In genomic region chr9:31031414-31031843, GRCm38 (mm10) we compare ENCODE assay signal across 9 mouse cellular contexts. TPM values are rescaled to one million over a fixed set of nuclear protein-coding genes. Genes with fewer than 3 reads are reported as not detected.
DNase-seq lines count a peak whose midpoint lies in the region; ATAC-seq and TF ChIP-seq lines count a peak whose summit lies in the region.
"Had no signal": no experiment of that assay in that cellular context is flagged by ENCODE, and none has a peak within 500 bp of the region (broad histone marks: within the 10 kb centered on the region; RNA-seq: fewer than 3 reads in every experiment).

No protein-coding gene starts in this region.

- H3K27ac ChIP-seq in left cerebral cortex, adult 2 months: peak overlapping the region; percentile 98
- no peak overlapping the region for H3K27ac ChIP-seq in embryonic facial prominence, embryonic 11.5 days (replicated peaks; ENCODE audit: low read depth, low read length)
- H3K27ac ChIP-seq in intestine, embryonic 15.5 days: peak overlapping the region; percentile 98; the same call in 1 of the 2 replicates
- no peak overlapping the region; the same call in 1 of the 2 replicates for H3K27ac ChIP-seq in neural tube, embryonic 13.5 days (replicated peaks)

- no peaks in the 10 kb centered on the region for H3K4me1 ChIP-seq in embryonic facial prominence, embryonic 11.5 days (ENCODE audit: control insufficient read depth, insufficient read depth, low read length)
- peaks cover 4% of the 10 kb centered on the region for H3K4me1 ChIP-seq in intestine, embryonic 15.5 days (replicated peaks)
- peaks cover 22% of the 10 kb centered on the region for H3K4me1 ChIP-seq in neural tube, embryonic 13.5 days (replicated peaks)

- WGBS in embryonic facial prominence, embryonic 11.5 days: 15% methylated on average over 8 of the region's 8 CpGs
- 12% methylated on average over 8 of the region's 8 CpGs for WGBS in intestine, embryonic 15.5 days
- 22% methylated on average over 8 of the region's 8 CpGs for WGBS in neural tube, embryonic 13.5 days

- H3K9me3 ChIP-seq in embryonic facial prominence, embryonic 11.5 days (replicated peaks; ENCODE audit: control insufficient read depth, low read length): no peaks in the 10 kb centered on the region
- H3K9me3 ChIP-seq in intestine, embryonic 15.5 days: no peaks in the 10 kb centered on the region
- no peaks in the 10 kb centered on the region for H3K9me3 ChIP-seq in neural tube, embryonic 13.5 days

- H3K4me3 ChIP-seq in left cerebral cortex, adult 2 months: peak overlapping the region; percentile 95
- H3K4me3 ChIP-seq in embryonic facial prominence, embryonic 11.5 days (ENCODE audit: low read depth, low read length): peak overlapping the region; percentile 92
- H3K4me3 ChIP-seq in intestine, embryonic 15.5 days (replicated peaks): peak overlapping the region; percentile 91
- peak overlapping the region; percentile 93 for H3K4me3 ChIP-seq in neural tube, embryonic 13.5 days

- H3K36me3 ChIP-seq in embryonic facial prominence, embryonic 11.5 days (replicated peaks; ENCODE audit: control insufficient read depth, insufficient read depth, low read depth, low read length): no peaks in the 10 kb centered on the region
- no peaks in the 10 kb centered on the region for H3K36me3 ChIP-seq in intestine, embryonic 15.5 days
- peaks cover 7% of the 10 kb centered on the region; the same call in 1 of the 2 replicates for H3K36me3 ChIP-seq in neural tube, embryonic 13.5 days

- peak overlapping the region; percentile 96 for H3K9ac ChIP-seq in embryonic facial prominence, embryonic 11.5 days (replicated peaks; ENCODE audit: low read length)
- H3K9ac ChIP-seq in intestine, embryonic 15.5 days: peak overlapping the region; percentile 95
- H3K9ac ChIP-seq in neural tube, embryonic 13.5 days: peak overlapping the region; percentile 92

- peak overlapping the region; percentile 62 for H3K4me2 ChIP-seq in embryonic facial prominence, embryonic 11.5 days (ENCODE audit: low read depth, low read length)
- peak overlapping the region; percentile 86 for H3K4me2 ChIP-seq in intestine, embryonic 15.5 days (replicated peaks)
- H3K4me2 ChIP-seq in neural tube, embryonic 13.5 days: peak overlapping the region; percentile 89

- DNase-seq in left cerebral cortex, adult 2 months (ENCODE audit: extremely low spot score in 1 of 2, low spot score in 2 of 2): no peak
- no peak for DNase-seq in left cerebral cortex, adult 11 months (ENCODE audit: low spot score)
- DNase-seq in embryonic facial prominence, embryonic 11.5 days (ENCODE audit: low spot score): no peak
- no peak for DNase-seq in cerebellum, adult 9-11 months
- no peak for DNase-seq in urinary bladder, adult 18-20 months (ENCODE audit: low spot score in 2 of 2)
- no peak for DNase-seq in spleen, postnatal 14 days (ENCODE audit: low spot score in 2 of 2)
- DNase-seq: kidney, adult 8-10 months had no signal

- H3K27me3 ChIP-seq in embryonic facial prominence, embryonic 11.5 days (ENCODE audit: control insufficient read depth, insufficient read depth, low read length): no peaks in the 10 kb centered on the region
- H3K27me3 ChIP-seq in intestine, embryonic 15.5 days (replicated peaks): no peaks in the 10 kb centered on the region
- no peaks in the 10 kb centered on the region for H3K27me3 ChIP-seq in neural tube, embryonic 13.5 days

- intact Hi-C loops in left cerebral cortex, adult 2 months (cut with DNase I): loop anchor here (2.0 kb wide), 2 partner anchors 89 to 249 kb away; partner anchors contain the start of genes Adamts8 and Prdm10

- no peak for TF ChIP-seq CTCF in left cerebral cortex, adult 2 months (IDR thresholded peaks at IDR 0.05)

- no peak for ATAC-seq in embryonic facial prominence, embryonic 11.5 days (replicated peaks; ENCODE audit: insufficient number of reproducible peaks, low FRiP score, low TSS enrichment, low read depth)
- ATAC-seq in intestine, embryonic 15.5 days: no peak
- ATAC-seq in neural tube, embryonic 13.5 days (ENCODE audit: low read depth): no peak

RNA-seq across cellular contexts. Expression of gene Zbtb44, which starts 1.0 kb away (rescaled TPM):
- 10 to 100 TPM; 40.4 to 45.2 TPM for total RNA-seq in left cerebral cortex, adult 2 months (2021)
- 6.0 and 6.3 TPM in 2 replicates for polyA plus RNA-seq in embryonic facial prominence, embryonic 11.5 days (2014; fragmentation: Nextera tagmentation; extraction: Ambion mirVana)
- 7.6 and 7.9 TPM in 2 replicates for polyA plus RNA-seq in intestine, embryonic 15.5 days (2015; fragmentation: Nextera tagmentation; extraction: Ambion mirVana)
- 3.9 and 4.7 TPM in 2 replicates for polyA plus RNA-seq in neural tube, embryonic 13.5 days (2015; fragmentation: Nextera tagmentation; extraction: Ambion mirVana)

Comparison
In these comparisons a context has a peak if more than half of its experiments do, and no peak if none do; other contexts are left out.
1. H3K27ac ChIP-seq: peak in left cerebral cortex, adult 2 months (single experiment) and intestine, embryonic 15.5 days (single experiment); none in embryonic facial prominence, embryonic 11.5 days (single experiment) and neural tube, embryonic 13.5 days (single experiment).
2. Peak in every context shown above with its lines, with median percentiles within 50 percentile points of each other: H3K4me3 ChIP-seq, H3K4me2 ChIP-seq and H3K9ac ChIP-seq.